Mouse (Mus musculus) layer of hippocampus, postnatal 10 days (tissue): ENCODE results near the gene Cyp26a1. TPM values are rescaled to one million over a fixed set of nuclear protein-coding genes. Genes with fewer than 3 reads are reported as not detected.

ENCODE experiments used
- DNase-seq, 2 experiments: peaks; one replicate each; pipeline ENCODE4 v3.0.0; 2021; ENCODE audit warnings: low spot score in 2 of 2
- total RNA-seq, 2 experiments: library from RNA; stranded (reverse); gene quantifications; 2 replicates each; pipeline ENCODE4 v1.2.3; 2021

Cyp26a1 gene
- total RNA-seq, 2 experiments from 2014 or later: 0.21 to 0.25 TPM

DNA sequence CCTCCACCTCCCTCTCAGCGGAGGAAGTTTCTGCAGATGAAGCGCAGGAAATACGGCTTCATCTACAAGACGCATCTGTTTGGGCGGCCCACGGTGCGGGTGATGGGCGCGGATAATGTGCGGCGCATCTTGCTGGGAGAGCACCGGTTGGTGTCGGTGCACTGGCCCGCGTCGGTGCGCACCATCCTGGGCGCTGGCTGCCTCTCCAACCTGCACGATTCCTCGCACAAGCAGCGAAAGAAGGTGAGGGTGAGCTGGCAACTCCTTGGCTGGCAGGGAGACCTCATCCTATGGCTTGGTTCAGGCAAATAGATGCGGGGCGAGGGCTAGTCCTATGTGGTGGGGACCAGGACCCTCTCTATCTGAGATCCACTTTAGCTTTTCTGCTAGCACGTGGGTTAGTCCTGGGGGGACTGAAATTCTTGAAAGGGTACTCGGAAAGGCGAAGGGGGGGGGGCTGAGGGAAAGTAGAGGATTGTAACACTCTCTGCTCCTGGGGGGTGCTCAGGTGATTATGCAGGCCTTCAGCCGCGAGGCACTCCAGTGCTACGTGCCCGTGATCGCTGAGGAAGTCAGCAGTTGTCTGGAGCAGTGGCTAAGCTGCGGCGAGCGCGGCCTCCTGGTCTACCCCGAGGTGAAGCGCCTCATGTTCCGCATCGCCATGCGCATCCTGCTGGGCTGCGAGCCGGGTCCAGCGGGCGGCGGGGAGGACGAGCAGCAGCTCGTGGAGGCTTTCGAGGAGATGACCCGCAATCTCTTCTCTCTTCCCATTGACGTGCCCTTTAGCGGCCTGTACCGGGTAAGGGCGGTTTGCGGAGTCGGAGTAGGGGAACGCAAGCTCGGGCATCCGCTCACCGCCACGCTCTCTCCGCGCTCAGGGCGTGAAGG lies 919 bp downstream of the Cyp26a1 start:
- DNase-seq: no peak

DNA sequence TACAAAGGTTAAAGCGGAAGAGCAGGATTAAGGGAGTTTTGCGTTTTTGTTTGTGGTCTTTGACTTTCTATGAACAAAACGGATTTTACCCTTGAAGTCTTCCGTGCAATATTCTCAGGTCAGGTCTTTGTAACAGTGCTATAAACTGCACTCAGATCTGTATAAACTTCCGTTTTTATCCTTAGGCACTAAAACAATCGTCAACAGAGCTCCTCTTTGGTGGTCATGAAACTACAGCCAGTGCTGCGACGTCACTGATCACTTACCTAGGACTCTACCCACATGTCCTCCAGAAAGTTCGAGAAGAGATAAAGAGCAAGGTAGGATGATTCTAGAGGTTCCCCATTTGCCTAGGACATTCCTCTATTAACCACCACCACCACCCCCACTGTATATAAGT lies 2.1 kb downstream of the Cyp26a1 start:
- no peak for DNase-seq

DNA sequence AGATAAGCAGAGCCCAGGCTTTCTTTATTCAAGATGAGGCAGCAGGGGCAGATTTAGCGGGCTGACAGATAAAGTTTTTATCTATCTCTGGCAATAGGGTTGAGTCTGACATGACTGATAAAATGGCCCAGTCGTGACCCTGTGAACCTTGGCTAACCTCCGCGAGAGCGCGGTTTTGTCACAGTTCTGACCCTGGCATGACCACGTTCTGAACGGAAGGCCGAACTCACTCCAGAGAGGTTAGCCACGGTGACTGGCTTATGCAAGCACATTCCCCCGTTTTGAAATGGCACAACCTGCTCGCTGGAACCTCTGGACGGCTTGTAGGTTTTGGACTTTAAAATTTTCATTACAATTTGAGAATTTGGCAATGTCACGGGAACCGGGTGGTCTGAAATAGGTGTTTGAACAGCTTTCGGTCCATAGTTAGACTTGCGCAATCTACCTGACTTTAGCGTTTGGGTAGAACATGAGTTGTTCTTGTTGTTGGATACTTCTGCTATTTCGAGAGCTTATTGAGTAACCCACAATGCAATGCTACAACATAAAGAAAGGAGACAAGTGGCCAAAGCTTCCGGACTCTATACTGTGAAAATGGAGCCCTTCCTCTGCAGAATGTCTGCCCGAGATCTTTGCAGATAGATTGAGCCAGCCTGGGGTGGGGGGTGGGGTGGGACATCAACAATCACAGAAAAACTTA lies 4.9 kb downstream of the Cyp26a1 start:
- DNase-seq: no peak

GRCm38 (mm10) chr19:37703902-37704509 lies 6.4 kb downstream of the Cyp26a1 start:
- peak; percentile 79 to 80 for DNase-seq

DNA sequence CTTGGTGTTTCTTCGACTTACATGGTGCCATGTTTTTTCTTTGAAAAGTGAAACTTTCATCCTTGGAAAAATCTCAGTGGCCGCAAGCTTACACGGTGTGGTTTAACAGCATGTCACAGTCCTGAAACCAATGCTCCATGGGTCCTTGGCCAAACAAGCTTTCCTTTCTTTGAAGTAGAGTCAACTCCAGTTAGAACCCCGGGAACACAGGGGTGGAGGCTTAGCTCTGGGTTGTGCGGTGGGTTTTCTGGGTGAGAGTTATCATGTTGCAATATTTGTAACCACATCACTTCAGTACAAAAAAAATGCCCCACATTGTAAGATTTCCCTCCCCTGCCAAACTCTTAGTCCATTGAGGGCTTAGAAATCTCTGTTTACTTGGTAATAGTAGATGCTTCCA lies 8.1 kb downstream of the Cyp26a1 start:
- DNase-seq: no peak

DNA sequence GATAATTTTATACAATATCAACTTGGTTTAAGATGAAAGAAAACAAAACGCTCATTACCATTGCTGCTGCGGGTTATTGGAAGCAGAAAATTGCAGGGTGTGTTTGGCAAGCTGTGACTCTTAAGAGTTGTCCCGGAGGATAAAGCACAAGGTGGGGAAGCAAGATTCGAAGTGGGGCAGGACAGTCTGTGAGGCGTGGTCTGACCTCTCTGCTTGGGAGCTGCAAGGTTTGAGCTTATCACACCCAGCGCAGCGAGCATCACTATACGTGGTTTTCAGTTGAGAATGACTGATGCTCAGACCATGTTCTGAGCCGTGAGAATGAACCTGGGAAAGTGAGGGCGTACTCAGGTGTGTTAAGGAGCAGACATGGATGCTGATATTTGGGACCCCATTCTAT lies 17.1 kb downstream of the Cyp26a1 start:
- DNase-seq: no peak

DNA sequence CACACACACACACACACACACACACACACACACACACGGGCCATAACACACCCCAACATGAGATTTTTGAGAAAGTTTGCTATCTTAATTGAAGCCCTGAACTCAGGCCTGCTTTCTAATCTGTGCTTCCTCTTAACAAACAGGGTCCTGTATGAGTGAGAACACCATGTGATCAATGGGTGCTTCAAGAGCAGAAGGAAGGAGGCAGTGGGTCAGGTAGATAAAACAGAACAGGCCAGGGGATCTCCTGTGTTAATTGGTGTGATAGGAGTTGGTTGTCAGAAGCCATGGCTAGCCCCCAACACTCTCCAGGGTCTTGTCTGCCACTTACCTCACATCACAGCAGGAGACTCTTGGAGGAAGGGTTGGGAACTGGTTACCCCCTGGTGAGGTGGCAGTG lies 18.4 kb downstream of the Cyp26a1 start:
- no peak for DNase-seq

DNA sequence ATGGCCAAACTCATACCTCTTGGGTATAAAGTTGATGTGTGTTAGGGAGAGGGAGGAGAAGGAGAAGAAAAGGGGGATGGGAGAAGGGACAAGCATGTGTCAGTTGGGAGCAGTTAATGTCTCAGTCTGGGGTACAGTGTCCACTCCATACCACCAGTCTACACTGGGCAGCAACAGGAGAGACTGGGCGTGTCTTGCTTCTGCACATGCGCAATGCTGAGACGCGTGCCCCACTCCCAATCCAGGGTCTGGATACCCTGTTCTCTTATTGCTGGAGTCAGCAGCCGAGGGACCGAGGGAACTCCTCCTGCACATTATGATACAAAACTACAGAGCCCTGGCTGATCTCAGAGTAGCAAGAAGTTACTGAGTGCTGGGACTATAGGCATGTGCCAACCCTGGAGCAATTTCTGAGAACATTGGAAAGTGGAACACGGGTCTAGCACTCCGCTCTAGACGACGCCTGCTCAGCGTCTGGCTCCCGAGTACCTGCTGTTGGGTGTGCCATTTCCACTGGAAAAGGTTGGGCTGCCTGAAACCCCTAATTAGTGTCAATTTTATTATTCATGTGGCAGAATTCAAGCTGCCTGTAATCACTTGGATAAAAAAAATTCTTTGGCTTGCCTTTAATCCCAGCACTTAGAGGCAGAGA lies 19.1 kb downstream of the Cyp26a1 start:
- no peak for DNase-seq

DNA sequence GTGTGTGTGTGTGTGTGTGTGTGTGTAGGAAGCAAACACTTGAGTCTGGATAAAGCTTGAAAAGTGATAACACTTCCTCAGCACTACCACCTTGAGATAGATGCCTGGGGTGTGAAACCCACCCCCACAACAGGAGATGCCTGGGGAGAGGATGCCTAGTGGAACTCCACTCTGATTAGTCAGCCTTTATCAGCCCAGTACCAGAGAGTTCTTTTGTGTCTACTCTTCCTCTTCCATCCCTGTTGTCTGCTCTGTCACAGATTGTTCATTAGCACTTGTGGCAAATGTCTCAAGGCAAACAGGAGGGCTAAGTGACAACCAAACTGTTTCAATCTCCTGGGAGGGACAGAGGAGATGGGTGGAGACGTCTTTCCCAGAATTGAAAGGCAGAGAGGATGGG lies 21.6 kb downstream of the Cyp26a1 start:
- no peak for DNase-seq

- no peak for DNase-seq
Observed at GRCm38 (mm10) chr19:37724591-37724990, 27.0 kb downstream of the Cyp26a1 start.

GRCm38 (mm10) chr19:37726585-37726984 lies 29.0 kb downstream of the Cyp26a1 start:
- no peak for DNase-seq

DNA sequence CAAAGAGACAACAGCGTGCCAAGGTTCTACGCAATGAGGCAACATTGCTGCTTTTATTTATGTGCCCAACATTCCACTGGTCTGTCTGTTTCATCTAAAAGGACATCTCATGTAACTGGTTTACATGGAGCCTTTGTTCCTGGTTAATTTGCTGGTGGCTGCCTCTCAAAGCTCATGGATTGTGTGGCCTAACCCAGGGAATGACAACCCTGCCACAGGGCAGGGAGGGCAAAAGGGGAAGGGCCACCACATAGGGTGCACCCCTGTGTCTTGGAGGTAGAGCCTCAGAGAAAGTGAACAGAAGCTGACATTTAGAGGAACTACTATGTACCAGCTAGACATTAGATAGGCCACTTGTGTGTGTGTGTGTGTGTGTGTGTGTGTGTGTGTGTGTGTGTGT lies 29.8 kb downstream of the Cyp26a1 start:
- DNase-seq: no peak

DNA sequence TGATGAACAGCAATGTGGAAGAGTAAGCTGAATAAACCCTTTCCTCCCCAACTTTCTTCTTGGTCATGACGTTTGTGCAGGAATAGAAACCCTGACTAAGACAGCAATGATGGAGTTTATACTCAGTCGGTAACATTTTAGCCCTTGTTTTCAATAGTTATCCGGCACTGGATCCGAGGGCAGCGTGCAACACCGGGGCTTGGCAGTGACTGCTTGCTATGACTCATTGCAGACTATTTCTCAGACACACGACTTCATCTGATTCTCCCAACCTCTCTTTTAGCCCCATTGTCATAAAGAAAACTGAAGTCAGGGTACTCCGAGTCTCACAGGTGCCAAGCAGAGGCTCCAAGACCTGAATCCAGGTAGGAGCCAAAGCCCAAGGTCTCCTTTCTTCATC lies 37.8 kb downstream of the Cyp26a1 start:
- no peak for DNase-seq

GRCm38 (mm10) chr19:37738575-37738974 lies 41.0 kb downstream of the Cyp26a1 start:
- no peak for DNase-seq

GRCm38 (mm10) chr19:37740043-37740442 lies 42.4 kb downstream of the Cyp26a1 start:
- DNase-seq: no peak

Other genes starting within 250 kb of the Cyp26a1 start
- 10 to 100 TPM; 54.9 to 59.6 TPM for gene Exoc6, start 147.4 kb upstream of the Cyp26a1 start, total RNA-seq
- gene Cyp26c1, start 12.2 kb upstream of the Cyp26a1 start, total RNA-seq: under 1 TPM; 0.21 to 0.25 TPM